ENCODE assay signal across 14 mouse cellular contexts in the genomic region with DNA sequence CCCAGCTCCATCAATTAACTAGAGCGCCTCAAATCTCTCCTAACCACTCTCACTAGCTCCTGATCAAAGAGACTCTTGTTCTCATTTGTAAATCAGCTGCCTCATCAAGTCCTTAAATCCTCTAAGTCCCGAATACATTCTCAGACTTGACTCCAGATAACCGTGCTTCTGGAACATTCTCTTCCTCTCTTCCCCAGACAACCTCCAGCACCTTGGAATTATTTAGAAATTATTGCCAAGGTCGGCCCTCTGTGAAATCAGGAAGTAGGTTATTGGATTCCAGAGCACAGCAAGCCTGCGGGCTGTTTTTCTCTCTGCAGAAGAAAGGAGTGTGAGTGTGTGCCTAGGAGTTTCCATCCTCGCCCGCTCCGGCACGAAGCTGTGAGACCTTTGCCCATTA. TPM values are rescaled to one million over a fixed set of nuclear protein-coding genes. Genes with fewer than 3 reads are reported as not detected.
DNase-seq lines count a peak whose midpoint lies in the region; ATAC-seq and TF ChIP-seq lines count a peak whose summit lies in the region.
"Had no signal": no experiment of that assay in that cellular context is flagged by ENCODE, and none has a peak within 500 bp of the region (broad histone marks: within the 10 kb centered on the region; RNA-seq: fewer than 3 reads in every experiment).

No protein-coding gene starts in this region.

- no peak for ATAC-seq in embryonic facial prominence, embryonic 11.5 days (replicated peaks; ENCODE audit: insufficient number of reproducible peaks, low FRiP score, low TSS enrichment, low read depth)
- ATAC-seq in liver, embryonic 14.5 days (ENCODE audit: insufficient read depth), result no peak

- no peaks in the 10 kb centered on the region for H3K36me3 ChIP-seq in embryonic facial prominence, embryonic 11.5 days (replicated peaks; ENCODE audit: control insufficient read depth, insufficient read depth, low read depth, low read length)
- H3K36me3 ChIP-seq in liver, embryonic 14.5 days (replicated peaks; ENCODE audit: control insufficient read depth, insufficient read depth, low read depth), result no peaks in the 10 kb centered on the region
- H3K36me3 ChIP-seq: forebrain, embryonic 10.5 days had no signal

- no peak overlapping the region for H3K9ac ChIP-seq in embryonic facial prominence, embryonic 11.5 days (replicated peaks; ENCODE audit: low read length)
- peak overlapping the region; percentile 6 for H3K9ac ChIP-seq in liver, embryonic 14.5 days (replicated peaks)
- H3K9ac ChIP-seq: lung, embryonic 14.5 days had no signal

- 0 out of 2 replicates have a peak overlapping the region, but pooled peaks have one; percentile 1 for H3K27ac ChIP-seq in left cerebral cortex, adult 2 months
- no peak overlapping the region for H3K27ac ChIP-seq in embryonic facial prominence, embryonic 11.5 days (replicated peaks; ENCODE audit: low read depth, low read length)
- peak overlapping the region; percentile 44 for H3K27ac ChIP-seq in liver, embryonic 14.5 days
- H3K27ac ChIP-seq: forebrain, embryonic 10.5 days had no signal

- no peaks in the 10 kb centered on the region for H3K27me3 ChIP-seq in embryonic facial prominence, embryonic 11.5 days (ENCODE audit: control insufficient read depth, insufficient read depth, low read length)
- H3K27me3 ChIP-seq in liver, embryonic 14.5 days (ENCODE audit: control insufficient read depth, insufficient read depth, low read length), result no peaks in the 10 kb centered on the region
- H3K27me3 ChIP-seq: megakaryocyte, embryonic 14.5 days had no signal

- no peak overlapping the region for H3K4me3 ChIP-seq in left cerebral cortex, adult 2 months
- no peak overlapping the region for H3K4me3 ChIP-seq in embryonic facial prominence, embryonic 11.5 days (ENCODE audit: low read depth, low read length)
- no peak overlapping the region for H3K4me3 ChIP-seq in liver, embryonic 14.5 days (ENCODE audit: insufficient read depth in 1 of 2, low read depth in 2 of 2, low read length in 2 of 2)
- H3K4me3 ChIP-seq: forebrain, embryonic 10.5 days; megakaryocyte, embryonic 14.5 days had no signal

- no peak for TF ChIP-seq CTCF in left cerebral cortex, adult 2 months (IDR thresholded peaks at IDR 0.05)
- no peak for TF ChIP-seq CTCF in liver, embryonic 14.5 days (IDR thresholded peaks at IDR 0.05; ENCODE audit: low read depth)

- TF ChIP-seq EP300 in liver, embryonic 14.5 days (IDR thresholded peaks at IDR 0.05; ENCODE audit: low read depth), result no peak

- intact Hi-C loops in left cerebral cortex, adult 2 months (cut with DNase I), result no loop called here

- no peaks in the 10 kb centered on the region for H3K4me1 ChIP-seq in embryonic facial prominence, embryonic 11.5 days (ENCODE audit: control insufficient read depth, insufficient read depth, low read length)
- peaks cover 43 to 56% of the 10 kb centered on the region in 2 experiments for H3K4me1 ChIP-seq in liver, embryonic 14.5 days (replicated peaks; ENCODE audit: control insufficient read depth in 2 of 2, insufficient read depth in 2 of 2, low read length in 1 of 2)

- no peaks in the 10 kb centered on the region for H3K9me3 ChIP-seq in embryonic facial prominence, embryonic 11.5 days (replicated peaks; ENCODE audit: control insufficient read depth, low read length)
- peaks cover 4% of the 10 kb centered on the region for H3K9me3 ChIP-seq in liver, embryonic 14.5 days (ENCODE audit: control insufficient read depth, low read length)

- no peak overlapping the region for H3K4me2 ChIP-seq in embryonic facial prominence, embryonic 11.5 days (ENCODE audit: low read depth, low read length)
- H3K4me2 ChIP-seq in liver, embryonic 14.5 days (ENCODE audit: low read depth), result no peak overlapping the region
- H3K4me2 ChIP-seq: lung, embryonic 14.5 days had no signal

- 27% methylated on average over 9 of the region's 9 CpGs for WGBS in embryonic facial prominence, embryonic 11.5 days
- 75% methylated on average over 9 of the region's 9 CpGs for WGBS in liver, embryonic 14.5 days (ENCODE audit: insufficient replicate concordance)

- no peak for DNase-seq in left cerebral cortex, adult 2 months (ENCODE audit: extremely low spot score in 1 of 2, low spot score in 2 of 2)
- DNase-seq in left cerebral cortex, adult 8-10 months (ENCODE audit: low spot score in 2 of 2), result no peak
- DNase-seq in embryonic facial prominence, embryonic 11.5 days (ENCODE audit: low spot score), result peak; percentile 39
- DNase-seq in kidney, adult 9 months, result peak; percentile 30
- DNase-seq in liver, embryonic 14.5 days (ENCODE audit: low read depth in 3 of 3, low spot score in 3 of 3), result no peak
- DNase-seq in urinary bladder, postnatal 36 days (ENCODE audit: low spot score in 2 of 2), result no peak
- DNase-seq in cerebellum, adult 9-10 months, result no peak
- DNase-seq: adrenal gland, postnatal 10 days; cerebellum, adult 11-12 months; heart, adult 11 months; layer of hippocampus, postnatal 36 days; lung, embryonic 14.5 days had no signal

RNA-seq across cellular contexts. Expression of gene Ppm1b, which starts 20.2 kb away (rescaled TPM):
- total RNA-seq in left cerebral cortex, adult 2 months (2021), result 100 to 1,000 TPM; 148 to 163 TPM
- total RNA-seq in left cerebral cortex, adult 8-10 months (2022), result 100 to 1,000 TPM; 135 to 146 (median 141) TPM
- polyA plus RNA-seq in embryonic facial prominence, embryonic 11.5 days (2014; fragmentation: Nextera tagmentation; extraction: Ambion mirVana), result 89.4 and 93.9 TPM in 2 replicates
- polyA plus RNA-seq in liver, embryonic 14.5 days (2012; rRNA removed), result 21.5 and 31.3 TPM in 2 replicates
- polyA plus RNA-seq in liver, embryonic 14.5 days (2014; fragmentation: Nextera tagmentation; extraction: Ambion mirVana), result 40.6 and 50.6 TPM in 2 replicates

Comparison
In these comparisons a context has a peak if more than half of its experiments do, and no peak if none do; other contexts are left out.
1. DNase-seq: peak in embryonic facial prominence, embryonic 11.5 days (single experiment) and kidney, adult 9 months (single experiment); none in left cerebral cortex, adult 2 months (0 of 2), left cerebral cortex, adult 8-10 months (0 of 2), liver, embryonic 14.5 days (0 of 3), urinary bladder, postnatal 36 days (0 of 2) and cerebellum, adult 9-10 months (single experiment).